Mouse (Mus musculus) ovary, postnatal 10 days (tissue): ENCODE measurements around the gene Sestd1.

Experiments used
- DNase-seq: peaks from one replicate; pipeline ENCODE4 v3.0.0; 2022; ENCODE audit warnings: low spot score

Gene Sestd1

GRCm38 (mm10) chr2:77212885-77213284, 67.5 kb downstream of the Sestd1 start:
- DNase-seq: no peak

GRCm38 (mm10) chr2:77206951-77207350, 73.4 kb downstream of the Sestd1 start:
- no peak for DNase-seq

- no peak for DNase-seq
Measured at GRCm38 (mm10) chr2:77203916-77204315, 76.5 kb downstream of the Sestd1 start.

DNA sequence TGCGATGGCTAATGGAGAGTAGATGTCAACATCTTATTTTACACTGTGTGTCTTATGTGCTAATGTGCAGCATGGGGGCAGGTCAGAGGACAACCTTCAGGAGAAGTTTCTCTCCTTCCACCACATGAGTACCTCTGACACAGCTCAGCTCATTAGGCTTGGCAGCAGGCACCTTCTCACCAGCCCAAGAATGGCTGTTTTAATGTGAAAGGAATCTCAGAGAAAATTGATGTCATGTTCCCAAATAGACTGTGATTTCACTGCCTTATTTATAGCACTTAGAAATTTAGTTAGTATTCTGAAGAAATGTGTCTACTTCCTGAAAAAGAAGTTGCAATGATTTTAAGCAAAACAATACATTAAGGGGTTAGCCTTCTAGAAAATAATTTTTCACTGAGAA, 78.5 kb downstream of the Sestd1 start:
- no peak for DNase-seq

- DNase-seq: no peak
Measured at GRCm38 (mm10) chr2:77200958-77201614, 79.3 kb downstream of the Sestd1 start.

GRCm38 (mm10) chr2:77200379-77200778, 80.0 kb downstream of the Sestd1 start:
- no peak for DNase-seq

GRCm38 (mm10) chr2:77198246-77198645, 82.1 kb downstream of the Sestd1 start:
- DNase-seq: no peak

GRCm38 (mm10) chr2:77196819-77197218, 83.6 kb downstream of the Sestd1 start:
- DNase-seq: no peak

- no peak for DNase-seq
Measured at GRCm38 (mm10) chr2:77195056-77195455, 85.3 kb downstream of the Sestd1 start.

GRCm38 (mm10) chr2:77191811-77192210, 88.6 kb downstream of the Sestd1 start:
- no peak for DNase-seq

DNA sequence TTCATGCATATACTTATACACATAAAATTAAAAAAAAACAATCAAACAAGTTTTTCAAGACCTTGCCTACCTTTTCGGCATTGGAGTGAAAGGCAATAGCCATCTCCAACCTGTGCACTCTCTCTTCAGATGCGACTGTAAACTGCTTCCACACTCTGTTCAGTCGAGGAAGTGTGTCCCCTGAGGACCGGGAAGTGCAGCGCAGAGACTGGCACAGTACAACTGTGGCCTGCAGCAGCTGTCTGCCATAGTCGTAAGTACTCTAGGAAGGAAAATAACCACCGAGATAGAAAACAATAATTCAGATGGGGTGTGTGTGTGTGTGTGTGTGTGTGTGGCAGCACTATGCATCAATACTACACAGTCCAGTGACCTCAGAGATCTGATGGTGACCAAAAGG, 89.5 kb downstream of the Sestd1 start:
- no peak for DNase-seq

GRCm38 (mm10) chr2:77190301-77190700, 90.1 kb downstream of the Sestd1 start:
- no peak for DNase-seq

GRCm38 (mm10) chr2:77189671-77190070, 90.7 kb downstream of the Sestd1 start:
- no peak for DNase-seq

GRCm38 (mm10) chr2:77187501-77187900, 92.9 kb downstream of the Sestd1 start:
- no peak for DNase-seq

DNA sequence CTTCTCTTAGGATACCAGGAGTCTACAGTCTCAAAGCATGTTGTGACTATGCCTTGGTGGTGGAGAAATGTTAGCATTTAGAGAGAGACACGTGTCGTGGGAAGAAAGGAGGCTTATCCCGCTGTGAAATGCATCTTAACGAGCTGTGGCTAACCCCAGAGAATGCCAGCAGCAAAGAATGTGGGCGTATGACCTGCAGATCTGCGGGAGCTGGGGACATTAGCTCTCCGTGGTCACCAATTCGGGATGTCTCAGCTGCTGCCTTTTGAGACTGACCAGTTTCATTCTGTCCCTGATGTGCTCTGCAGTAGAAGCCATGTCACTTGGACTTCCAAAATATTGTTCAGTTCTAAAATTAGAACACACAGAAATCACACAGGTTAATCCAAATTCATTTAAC, 93.5 kb downstream of the Sestd1 start:
- DNase-seq: no peak

DNA sequence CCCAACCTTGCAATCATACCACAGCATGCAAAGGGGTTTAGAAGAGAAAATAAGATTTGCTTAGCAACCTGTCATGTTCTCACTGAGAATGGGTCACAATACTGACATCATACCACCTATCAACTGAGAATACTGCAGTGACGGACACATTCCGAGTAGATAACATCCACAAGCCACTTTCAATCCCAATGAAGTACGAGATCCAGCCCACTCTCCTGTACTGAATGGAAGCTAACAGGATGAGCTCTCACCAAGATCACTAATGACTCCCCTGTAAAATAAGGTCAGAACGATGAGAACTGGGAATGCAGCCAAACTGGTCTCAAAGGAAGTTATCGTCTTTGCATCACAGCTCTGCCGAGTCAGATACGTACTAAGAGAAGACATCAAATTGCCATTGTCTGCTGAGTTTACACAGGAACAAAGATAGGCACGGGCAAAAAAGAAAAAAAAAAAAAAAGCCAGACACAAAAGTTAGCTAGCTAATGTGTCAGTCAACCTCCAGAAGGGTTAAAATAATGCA, 96.3 kb downstream of the Sestd1 start:
- no peak for DNase-seq

DNA sequence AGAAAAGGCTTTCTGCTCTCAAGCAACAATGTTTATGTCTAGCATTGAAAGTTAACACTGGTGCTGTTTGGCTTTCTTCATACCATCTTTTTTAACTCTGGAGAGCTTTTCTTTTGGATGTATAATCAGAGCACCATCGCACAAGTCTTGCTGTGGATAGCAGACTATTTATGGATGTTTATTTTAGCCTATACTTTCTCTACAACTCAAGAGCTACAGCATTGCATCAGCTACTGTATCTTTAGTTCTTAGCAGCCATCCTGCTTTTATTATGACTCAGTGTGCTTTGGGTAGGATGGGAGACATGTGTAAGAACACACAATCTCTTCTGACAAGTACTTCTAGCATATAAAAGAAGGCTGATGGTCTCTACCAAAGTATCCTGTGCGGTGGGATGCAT, 96.7 kb downstream of the Sestd1 start:
- DNase-seq: no peak

GRCm38 (mm10) chr2:77182996-77183380, 97.4 kb downstream of the Sestd1 start:
- DNase-seq: no peak

- DNase-seq: no peak
Measured at GRCm38 (mm10) chr2:77182271-77182995, 98.0 kb downstream of the Sestd1 start.

GRCm38 (mm10) chr2:77177472-77177871, 102.9 kb downstream of the Sestd1 start:
- DNase-seq: no peak

- DNase-seq: no peak
Measured at GRCm38 (mm10) chr2:77176413-77176812, 104.0 kb downstream of the Sestd1 start.

- no peak for DNase-seq
Measured at GRCm38 (mm10) chr2:77175411-77175810, 105.0 kb downstream of the Sestd1 start.

GRCm38 (mm10) chr2:77174313-77174712, 106.1 kb downstream of the Sestd1 start:
- DNase-seq: no peak

DNA sequence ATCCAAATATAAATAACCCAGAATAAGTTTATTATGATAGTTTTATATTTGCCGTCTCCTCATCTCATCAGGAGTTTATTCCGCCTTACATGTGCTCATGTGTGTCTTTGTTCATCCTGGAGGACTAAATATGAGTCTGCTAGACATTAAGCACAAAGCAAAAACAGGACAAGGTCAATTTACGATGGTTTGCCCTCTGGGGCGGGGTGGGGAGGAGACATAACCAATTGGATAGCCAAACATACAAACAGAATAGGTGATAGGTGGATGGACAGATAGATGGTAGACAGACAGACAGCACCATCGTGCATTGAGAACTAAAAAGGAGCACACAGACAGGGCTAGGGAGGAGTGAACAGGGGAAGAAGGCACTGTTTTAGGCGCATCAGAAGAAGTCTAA, 106.6 kb downstream of the Sestd1 start:
- no peak for DNase-seq
